ENCODE assay signal across 9 mouse cellular contexts in genomic region chr2:29253205-29253865, GRCm38 (mm10). TPM values are rescaled to one million over a fixed set of nuclear protein-coding genes. Genes with fewer than 3 reads are reported as not detected.
A peak's percentile ranks its signal among the peaks of the same experiment; 100 is the strongest.
DNase-seq lines count a peak whose midpoint lies in the region; ATAC-seq lines count a peak whose summit lies in the region.
"Had no signal": no experiment of that assay in that cellular context is flagged by ENCODE, and none has a peak within 500 bp of the region (broad histone marks: within the 10 kb centered on the region; RNA-seq: fewer than 3 reads in every experiment).

No protein-coding gene starts in this region.

- 3% methylated on average over 22 of the region's 22 CpGs for WGBS in forebrain, embryonic 15.5 days
- WGBS in intestine, embryonic 14.5 days, result 2% methylated on average over 19 of the region's 22 CpGs
- WGBS in limb, embryonic 10.5 days, result 2% methylated on average over 22 of the region's 22 CpGs
- WGBS in midbrain, embryonic 11.5 days, result 1% methylated on average over 21 of the region's 22 CpGs
- WGBS in stomach, embryonic 16.5 days, result 5% methylated on average over 22 of the region's 22 CpGs

- peak overlapping the region; percentile 91 for H3K27ac ChIP-seq in forebrain, embryonic 15.5 days (replicated peaks)
- H3K27ac ChIP-seq in intestine, embryonic 14.5 days (ENCODE audit: low read depth), result no peak overlapping the region
- peak overlapping the region; percentile 78 for H3K27ac ChIP-seq in limb, embryonic 10.5 days
- peak overlapping the region; percentile 55 for H3K27ac ChIP-seq in midbrain, embryonic 11.5 days (ENCODE audit: low read depth, low read length)
- no peak overlapping the region for H3K27ac ChIP-seq in stomach, embryonic 16.5 days (ENCODE audit: low read length)

- H3K27me3 ChIP-seq in forebrain, embryonic 15.5 days, result peaks cover 15% of the 10 kb centered on the region; the same call in 1 of the 2 replicates
- peaks cover 80% of the 10 kb centered on the region for H3K27me3 ChIP-seq in intestine, embryonic 14.5 days (replicated peaks; ENCODE audit: control insufficient read depth, insufficient read depth, low read length)
- peaks cover 100% of the 10 kb centered on the region for H3K27me3 ChIP-seq in limb, embryonic 10.5 days (ENCODE audit: low read depth, poor library complexity, severe bottlenecking)
- peaks cover 32% of the 10 kb centered on the region for H3K27me3 ChIP-seq in midbrain, embryonic 11.5 days (ENCODE audit: control insufficient read depth, insufficient read depth, low read length)
- H3K27me3 ChIP-seq in stomach, embryonic 16.5 days (ENCODE audit: control insufficient read depth, insufficient read depth, low read length), result peaks cover 65% of the 10 kb centered on the region

- peak overlapping the region; percentile 66 for H3K9ac ChIP-seq in forebrain, embryonic 15.5 days (replicated peaks)
- peak overlapping the region; percentile 35 for H3K9ac ChIP-seq in intestine, embryonic 14.5 days (ENCODE audit: low read length)
- H3K9ac ChIP-seq in midbrain, embryonic 11.5 days (ENCODE audit: low read length), result peak overlapping the region; percentile 68
- H3K9ac ChIP-seq in stomach, embryonic 16.5 days (ENCODE audit: low read length), result peak overlapping the region; percentile 61

- H3K36me3 ChIP-seq in forebrain, embryonic 15.5 days, result no peaks in the 10 kb centered on the region
- H3K36me3 ChIP-seq in intestine, embryonic 14.5 days (ENCODE audit: control insufficient read depth, insufficient read depth, low read length), result no peaks in the 10 kb centered on the region
- H3K36me3 ChIP-seq in limb, embryonic 10.5 days, result no peaks in the 10 kb centered on the region
- H3K36me3 ChIP-seq in midbrain, embryonic 11.5 days (ENCODE audit: control insufficient read depth, insufficient read depth, low read length), result no peaks in the 10 kb centered on the region
- no peaks in the 10 kb centered on the region for H3K36me3 ChIP-seq in stomach, embryonic 16.5 days (ENCODE audit: control insufficient read depth, insufficient read depth, low read length)
- H3K36me3 ChIP-seq: G1E had no signal

- peak overlapping the region; percentile 64 for H3K4me3 ChIP-seq in forebrain, embryonic 15.5 days
- peak overlapping the region; percentile 54 for H3K4me3 ChIP-seq in intestine, embryonic 14.5 days (ENCODE audit: low read depth, low read length)
- H3K4me3 ChIP-seq in limb, embryonic 10.5 days, result peak overlapping the region; percentile 66
- H3K4me3 ChIP-seq in midbrain, embryonic 11.5 days (ENCODE audit: low read depth, low read length), result peak overlapping the region; percentile 62
- H3K4me3 ChIP-seq in stomach, embryonic 16.5 days (replicated peaks; ENCODE audit: low read length), result peak overlapping the region; percentile 50

- peak; percentile 49 to 59 for DNase-seq in cerebellum, postnatal 25 days
- DNase-seq in cerebellum, postnatal 36 days, result no peak
- DNase-seq in adrenal gland, adult 18-20 months (ENCODE audit: low spot score in 2 of 2), result peak; percentile 37 to 51
- DNase-seq in intestine, embryonic 14.5 days (ENCODE audit: low spot score), result peak; percentile 71
- peak; percentile 65 for DNase-seq in limb, embryonic 10.5 days (ENCODE audit: low spot score)
- peak; percentile 92 for DNase-seq in midbrain, embryonic 11.5 days (ENCODE audit: low spot score, missing footprints)

- ATAC-seq in forebrain, embryonic 15.5 days (replicated peaks), result peak; percentile 73
- ATAC-seq in intestine, embryonic 14.5 days (replicated peaks; ENCODE audit: low FRiP score, low TSS enrichment, low read depth), result peak; percentile 67
- peak; percentile 62 for ATAC-seq in midbrain, embryonic 11.5 days (ENCODE audit: low FRiP score)
- 0 out of 2 replicates have a peak, but pooled peaks have one; percentile 20 for ATAC-seq in stomach, embryonic 16.5 days (ENCODE audit: insufficient read depth, low FRiP score)

- H3K9me3 ChIP-seq in forebrain, embryonic 15.5 days, result no peaks in the 10 kb centered on the region
- no peaks in the 10 kb centered on the region for H3K9me3 ChIP-seq in intestine, embryonic 14.5 days (ENCODE audit: control insufficient read depth, low read length)
- H3K9me3 ChIP-seq in limb, embryonic 10.5 days (replicated peaks), result no peaks in the 10 kb centered on the region
- no peaks in the 10 kb centered on the region for H3K9me3 ChIP-seq in midbrain, embryonic 11.5 days (ENCODE audit: control insufficient read depth, low read length)
- no peaks in the 10 kb centered on the region for H3K9me3 ChIP-seq in stomach, embryonic 16.5 days (replicated peaks; ENCODE audit: control insufficient read depth, low read length)
- H3K9me3 ChIP-seq: G1E had no signal

- H3K4me1 ChIP-seq in forebrain, embryonic 15.5 days, result peaks cover 62% of the 10 kb centered on the region
- peaks cover 23% of the 10 kb centered on the region; the same call in 1 of the 2 replicates for H3K4me1 ChIP-seq in intestine, embryonic 14.5 days (replicated peaks; ENCODE audit: control insufficient read depth, insufficient read depth, low read length)
- peaks cover 70% of the 10 kb centered on the region for H3K4me1 ChIP-seq in limb, embryonic 10.5 days
- peaks cover 30% of the 10 kb centered on the region for H3K4me1 ChIP-seq in midbrain, embryonic 11.5 days (ENCODE audit: control insufficient read depth, insufficient read depth, low read length)
- peaks cover 25% of the 10 kb centered on the region for H3K4me1 ChIP-seq in stomach, embryonic 16.5 days (ENCODE audit: control insufficient read depth, insufficient read depth, low read length)

- peak overlapping the region; percentile 86 for H3K4me2 ChIP-seq in forebrain, embryonic 15.5 days (replicated peaks)
- H3K4me2 ChIP-seq in intestine, embryonic 14.5 days (ENCODE audit: low read length), result peak overlapping the region; percentile 99
- H3K4me2 ChIP-seq in midbrain, embryonic 11.5 days, result peak overlapping the region; percentile 91
- peak overlapping the region; percentile 98 for H3K4me2 ChIP-seq in stomach, embryonic 16.5 days (ENCODE audit: low read depth, low read length)

RNA-seq across cellular contexts. Expression of gene Ntng2, which starts 0.5 kb away (rescaled TPM):
- total RNA-seq in adrenal gland, adult 18-20 months (2021), result 10 to 100 TPM; 35.6 to 63.7 TPM
- 11.7 and 13.5 TPM in 2 replicates for polyA plus RNA-seq in forebrain, embryonic 15.5 days (2015; fragmentation: Nextera tagmentation; extraction: Ambion mirVana)
- polyA plus RNA-seq in intestine, embryonic 14.5 days (2014; fragmentation: Nextera tagmentation; extraction: Ambion mirVana), result 0.14 and 1.2 TPM in 2 replicates
- 0.16 and 0.50 TPM in 2 replicates for polyA plus RNA-seq in limb, embryonic 10.5 days (2016; fragmentation: Nextera tagmentation; extraction: Ambion mirVana)
- polyA plus RNA-seq in midbrain, embryonic 11.5 days (2014; fragmentation: Nextera tagmentation; extraction: Ambion mirVana), result 3.1 and 4.6 TPM in 2 replicates
- 0.40 and 0.45 TPM in 2 replicates for polyA plus RNA-seq in stomach, embryonic 16.5 days (2015; fragmentation: Nextera tagmentation; extraction: Ambion mirVana)
- polyA plus RNA-seq: G1E had no signal

Comparison
In these comparisons a context has a peak if more than half of its experiments do, and no peak if none do; other contexts are left out.
1. DNase-seq: peak in cerebellum, postnatal 25 days (2 of 2), adrenal gland, adult 18-20 months (2 of 2), intestine, embryonic 14.5 days (single experiment), limb, embryonic 10.5 days (single experiment) and midbrain, embryonic 11.5 days (single experiment); none in cerebellum, postnatal 36 days (0 of 2).
2. ATAC-seq: peak in every context shown above with its lines; median percentile 73 in forebrain, embryonic 15.5 days; 67 in intestine, embryonic 14.5 days; 62 in midbrain, embryonic 11.5 days; 20 in stomach, embryonic 16.5 days.
3. H3K27ac ChIP-seq: peak in forebrain, embryonic 15.5 days (single experiment), limb, embryonic 10.5 days (single experiment) and midbrain, embryonic 11.5 days (single experiment); none in intestine, embryonic 14.5 days (single experiment) and stomach, embryonic 16.5 days (single experiment).
4. Peak in every context shown above with its lines, with median percentiles within 50 percentile points of each other: H3K4me2 ChIP-seq, H3K4me3 ChIP-seq and H3K9ac ChIP-seq.